Mouse (Mus musculus) induced T-regulatory cell, adult 2 months (primary cell): Measurements from ENCODE around the gene Itgb5.

Experiments
- DNase-seq: peaks from one replicate; pipeline ENCODE4 v3.0.0-alpha.2; 2012; ENCODE audit warnings: low read depth

Itgb5 gene

GRCm38 (mm10) chr16:33916473-33917251 is 87.2 kb downstream of the Itgb5 start:
- no peak for DNase-seq

GRCm38 (mm10) chr16:33917390-33917789 is 87.9 kb downstream of the Itgb5 start:
- no peak for DNase-seq

- DNase-seq: no peak
These were observed 88.5 kb downstream of the Itgb5 start for GRCm38 (mm10) chr16:33917926-33918325.

- DNase-seq: no peak
These were observed 92.0 kb downstream of the Itgb5 start for GRCm38 (mm10) chr16:33921514-33921913.

GRCm38 (mm10) chr16:33922111-33923000 is 92.9 kb downstream of the Itgb5 start:
- no peak for DNase-seq

GRCm38 (mm10) chr16:33923001-33923316 is 93.5 kb downstream of the Itgb5 start:
- DNase-seq: no peak

- no peak for DNase-seq
These were observed 94.3 kb downstream of the Itgb5 start for GRCm38 (mm10) chr16:33923758-33924157.

GRCm38 (mm10) chr16:33927263-33927824 is 97.9 kb downstream of the Itgb5 start:
- DNase-seq: no peak

GRCm38 (mm10) chr16:33928788-33929462 is 99.5 kb downstream of the Itgb5 start:
- no peak for DNase-seq

GRCm38 (mm10) chr16:33930785-33931184 is 101.3 kb downstream of the Itgb5 start:
- no peak for DNase-seq

GRCm38 (mm10) chr16:33931682-33932081 is 102.2 kb downstream of the Itgb5 start:
- DNase-seq: no peak

GRCm38 (mm10) chr16:33932126-33932525 is 102.7 kb downstream of the Itgb5 start:
- DNase-seq: no peak

GRCm38 (mm10) chr16:33933411-33933810 is 103.9 kb downstream of the Itgb5 start:
- no peak for DNase-seq

- DNase-seq: no peak
These were observed 105.4 kb downstream of the Itgb5 start for GRCm38 (mm10) chr16:33934701-33935406.

GRCm38 (mm10) chr16:33935407-33935785 is 105.9 kb downstream of the Itgb5 start:
- no peak for DNase-seq

GRCm38 (mm10) chr16:33936885-33937284 is 107.4 kb downstream of the Itgb5 start:
- DNase-seq: no peak

GRCm38 (mm10) chr16:33937567-33937966 is 108.1 kb downstream of the Itgb5 start:
- no peak for DNase-seq

GRCm38 (mm10) chr16:33938311-33939132 is 109.1 kb downstream of the Itgb5 start:
- DNase-seq: no peak

GRCm38 (mm10) chr16:33939133-33939531 is 109.7 kb downstream of the Itgb5 start:
- no peak for DNase-seq

- DNase-seq: no peak
These were observed 110.2 kb downstream of the Itgb5 start for GRCm38 (mm10) chr16:33939636-33940035.

GRCm38 (mm10) chr16:33940095-33940494 is 110.6 kb downstream of the Itgb5 start:
- DNase-seq: no peak
